Mouse (Mus musculus) hematopoietic multipotent progenitor cell, adult 10-12 weeks (in vitro differentiated cells): ENCODE data around the gene Dpep2nb. TPM values are rescaled to one million over a fixed set of nuclear protein-coding genes. Genes with fewer than 3 reads are reported as not detected.

Experiments
- polyA plus RNA-seq: library from polyadenylated mRNA; stranded (reverse); fragments of >175 nt; gene quantifications from 2 replicates; pipeline ENCODE4 v1.2.3, GENCODE M21; 2012; ENCODE audit warnings: low replicate concordance

Gene Dpep2nb
- not detected in 2 replicates for polyA plus RNA-seq

GRCm38 (mm10) chr8:106005875-106006274, at the start of gene Dpep2nb:
TSS of gene Dpep2nb (minus strand) at chr8:106005975.

GRCm38 (mm10) chr8:106011643-106011986, 5.8 kb upstream of the Dpep2nb start, which contains the start of gene Ddx28:
TSS of gene Ddx28 (minus strand) at chr8:106011882.

DNA sequence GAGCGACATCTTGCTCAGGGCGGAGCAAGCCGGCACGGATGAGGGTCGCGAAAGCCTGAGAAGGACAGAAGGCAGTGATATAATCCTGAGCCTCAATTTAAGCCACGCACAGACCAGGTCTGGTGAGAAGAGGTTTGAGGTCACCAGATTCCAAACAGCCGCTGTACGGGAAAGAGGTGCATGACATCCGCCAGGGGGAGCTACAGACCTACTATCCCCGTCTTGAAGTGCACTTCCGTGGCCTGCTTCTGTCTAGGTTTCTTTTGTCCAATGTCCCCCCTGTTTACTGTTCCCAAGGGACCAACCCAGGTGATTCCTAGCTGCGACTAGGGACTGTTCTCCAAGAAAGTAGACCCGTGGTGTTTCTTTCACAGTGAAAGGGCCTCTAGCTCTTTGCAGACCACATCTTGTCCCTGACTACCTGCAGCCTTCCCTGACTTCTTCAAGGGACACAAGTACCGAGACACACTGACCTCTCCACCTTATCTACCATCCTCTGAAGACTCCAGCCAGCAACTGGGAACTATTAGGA, 14.9 kb downstream of the Dpep2nb start, which contains the start of gene Dus2:
Dus2 (plus strand) TSS at position 482 of the 532 bp plus-strand sequence.

DNA sequence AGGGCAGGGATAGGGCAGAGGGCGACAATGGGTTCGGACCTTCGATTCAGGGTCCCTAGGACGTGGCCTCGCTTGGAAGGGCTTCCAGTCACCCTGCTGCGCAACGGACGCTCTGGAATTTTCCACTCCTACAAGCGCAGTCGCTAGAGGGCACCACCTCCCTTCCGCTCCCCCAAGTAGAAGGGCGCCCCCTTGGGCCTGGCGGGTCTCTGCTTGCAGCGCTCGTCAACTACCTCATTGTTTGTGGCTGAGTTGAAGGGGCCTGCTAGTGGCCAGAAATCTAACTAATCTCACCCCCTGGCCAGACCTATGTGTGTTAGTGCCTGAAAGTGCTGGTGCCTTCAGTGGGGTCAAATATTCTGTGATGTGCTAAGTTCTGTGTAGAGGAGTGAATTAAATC, 26.4 kb downstream of the Dpep2nb start, which contains the start of gene Dpep3:
Dpep3 (minus strand) TSS at position 105 of the 400 bp plus-strand sequence.

GRCm38 (mm10) chr8:105965905-105966341, 39.9 kb downstream of the Dpep2nb start, which contains the start of gene Slc12a4:
TSS of gene Slc12a4 (minus strand) at chr8:105966097.

Other genes with a start within 250 kb of the Dpep2nb start
- 3.2 and 6.1 TPM in 2 replicates for gene Gfod2, start 247.3 kb downstream of the Dpep2nb start, polyA plus RNA-seq
- gene Ranbp10, start 178.6 kb downstream of the Dpep2nb start, polyA plus RNA-seq = 19.8 and 48.7 TPM in 2 replicates
- gene Tsnaxip1, start 178.2 kb downstream of the Dpep2nb start, polyA plus RNA-seq = 0.07 TPM in 1 of 2 replicates, not detected in the other
- 9.2 and 12.3 TPM in 2 replicates for gene Cenpt, start 152.7 kb downstream of the Dpep2nb start, polyA plus RNA-seq
- gene Thap11, start 150.8 kb downstream of the Dpep2nb start, polyA plus RNA-seq = 19.0 and 24.1 TPM in 2 replicates
- gene Nutf2, start 145.4 kb downstream of the Dpep2nb start, polyA plus RNA-seq = 38.8 and 39.6 TPM in 2 replicates
- gene Edc4, start 125.1 kb downstream of the Dpep2nb start, polyA plus RNA-seq = 23.1 and 27.6 TPM in 2 replicates
- 3.1 and 6.7 TPM in 2 replicates for gene Nrn1l, start 112.4 kb downstream of the Dpep2nb start, polyA plus RNA-seq
- gene Pskh1, start 105.5 kb downstream of the Dpep2nb start, polyA plus RNA-seq = 9.4 and 20.9 TPM in 2 replicates
- gene Ctrl, start 72.1 kb downstream of the Dpep2nb start, polyA plus RNA-seq = 0.53 and 1.1 TPM in 2 replicates
- gene Psmb10, start 67.5 kb downstream of the Dpep2nb start, polyA plus RNA-seq = 387 and 416 TPM in 2 replicates
- gene Lcat, start 62.6 kb downstream of the Dpep2nb start, polyA plus RNA-seq = 0.10 and 0.83 TPM in 2 replicates
- 13.0 and 14.0 TPM in 2 replicates for gene Slc12a4, start 39.9 kb downstream of the Dpep2nb start, polyA plus RNA-seq
- not detected in 2 replicates for gene Dpep3, start 26.5 kb downstream of the Dpep2nb start, polyA plus RNA-seq
- gene Dus2, start 14.6 kb downstream of the Dpep2nb start, polyA plus RNA-seq = 4.4 and 7.5 TPM in 2 replicates
- 12.8 and 15.2 TPM in 2 replicates for gene Ddx28, start 5.9 kb upstream of the Dpep2nb start, polyA plus RNA-seq
- gene Nfatc3, start 52.9 kb upstream of the Dpep2nb start, polyA plus RNA-seq = 30.9 and 42.5 TPM in 2 replicates
- 0.03 and 0.11 TPM in 2 replicates for gene Esrp2, start 131.0 kb upstream of the Dpep2nb start, polyA plus RNA-seq
- 32.9 and 41.5 TPM in 2 replicates for gene Pla2g15, start 144.4 kb upstream of the Dpep2nb start, polyA plus RNA-seq
- gene Slc7a6, start 162.9 kb upstream of the Dpep2nb start, polyA plus RNA-seq = 5.1 and 6.3 TPM in 2 replicates
- gene Slc7a6os, start 205.0 kb upstream of the Dpep2nb start, polyA plus RNA-seq = 29.2 and 33.5 TPM in 2 replicates
- 3.5 and 20.1 TPM in 2 replicates for gene Prmt7, start 205.0 kb upstream of the Dpep2nb start, polyA plus RNA-seq